Mouse (Mus musculus): Measurements from ENCODE around the gene Gm10837. TPM values are rescaled to one million over a fixed set of nuclear protein-coding genes. Genes with fewer than 3 reads are reported as not detected.

Gm10837 gene
- polyA plus RNA-seq, 1 experiment from 2014 or later: 0.27 TPM

DNA sequence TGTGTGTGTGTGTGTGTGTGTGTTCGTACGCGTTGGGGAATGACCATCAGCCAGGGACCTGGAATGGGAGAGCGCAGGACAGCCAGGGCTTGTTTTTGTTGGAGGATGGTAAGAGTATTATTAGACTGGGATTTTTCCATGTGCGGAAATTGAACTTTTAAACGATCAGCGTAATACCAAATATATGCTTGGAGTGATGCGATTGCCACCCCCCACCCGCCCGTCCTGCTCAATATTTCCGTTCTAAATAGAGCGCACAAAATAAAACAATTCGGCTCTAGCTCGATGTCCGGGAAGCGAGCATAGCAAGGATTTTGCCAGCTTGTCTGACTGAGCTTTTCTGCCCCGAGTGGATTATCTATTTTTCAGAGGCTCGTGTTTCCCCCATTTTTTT lies 13.6 kb upstream of the Gm10837 start:
- no peak for DNase-seq (ENCODE audit: extremely low spot score, low spot score)
- H3K9me3 ChIP-seq: no peaks in the 10 kb centered on the region
- peak overlapping the region; percentile 99 for H3K27ac ChIP-seq
- peak overlapping the region; percentile 86 for H3K4me3 ChIP-seq
- WGBS: under 1% methylated on average over 18 of the region's 18 CpGs
- peaks cover 86% of the 10 kb centered on the region for H3K27me3 ChIP-seq (ENCODE audit: poor library complexity, severe bottlenecking)
- H3K36me3 ChIP-seq (replicated peaks): peaks cover 38% of the 10 kb centered on the region
- peaks cover 80% of the 10 kb centered on the region for H3K4me1 ChIP-seq

- peak overlapping the region; percentile 86 for H3K4me3 ChIP-seq
- peaks cover 38% of the 10 kb centered on the region for H3K36me3 ChIP-seq (replicated peaks)
- no peaks in the 10 kb centered on the region for H3K9me3 ChIP-seq
- peaks cover 81% of the 10 kb centered on the region for H3K4me1 ChIP-seq
- peaks cover 86% of the 10 kb centered on the region for H3K27me3 ChIP-seq (ENCODE audit: poor library complexity, severe bottlenecking)
- H3K27ac ChIP-seq: peak overlapping the region; percentile 99
- DNase-seq (ENCODE audit: extremely low spot score, low spot score): peak; percentile 48
- WGBS: under 1% methylated on average over 20 of the region's 20 CpGs
These were observed 13.1 kb upstream of the Gm10837 start for GRCm38 (mm10) chr14:122477261-122477671.

GRCm38 (mm10) chr14:122477971-122478573 lies 12.3 kb upstream of the Gm10837 start:
- H3K36me3 ChIP-seq (replicated peaks): peaks cover 38% of the 10 kb centered on the region
- DNase-seq (ENCODE audit: extremely low spot score, low spot score): peak; percentile 66
- peak overlapping the region; percentile 99 for H3K27ac ChIP-seq
- H3K27me3 ChIP-seq (ENCODE audit: poor library complexity, severe bottlenecking): peaks cover 86% of the 10 kb centered on the region
- peaks cover 81% of the 10 kb centered on the region for H3K4me1 ChIP-seq
- WGBS: under 1% methylated on average over 9 of the region's 9 CpGs
- H3K9me3 ChIP-seq: no peaks in the 10 kb centered on the region
- peak overlapping the region; percentile 86 for H3K4me3 ChIP-seq

- Histone ChIP-seq H3K4me1 (peaks cover 81% of the 10 kb centered on the region), H3K36me3 (replicated peaks) (peaks cover 38% of the 10 kb centered on the region), H3K27ac (peak overlapping the region; percentile 99), H3K27me3 (ENCODE audit: poor library complexity, severe bottlenecking) (peaks cover 86% of the 10 kb centered on the region), H3K4me3 (peak overlapping the region; percentile 86), H3K9me3 (no peaks in the 10 kb centered on the region)
- under 1% methylated on average over 22 of the region's 22 CpGs for WGBS
- DNase-seq (ENCODE audit: extremely low spot score, low spot score): peak; percentile 68
These were observed 11.8 kb upstream of the Gm10837 start for GRCm38 (mm10) chr14:122478574-122479011.

DNA sequence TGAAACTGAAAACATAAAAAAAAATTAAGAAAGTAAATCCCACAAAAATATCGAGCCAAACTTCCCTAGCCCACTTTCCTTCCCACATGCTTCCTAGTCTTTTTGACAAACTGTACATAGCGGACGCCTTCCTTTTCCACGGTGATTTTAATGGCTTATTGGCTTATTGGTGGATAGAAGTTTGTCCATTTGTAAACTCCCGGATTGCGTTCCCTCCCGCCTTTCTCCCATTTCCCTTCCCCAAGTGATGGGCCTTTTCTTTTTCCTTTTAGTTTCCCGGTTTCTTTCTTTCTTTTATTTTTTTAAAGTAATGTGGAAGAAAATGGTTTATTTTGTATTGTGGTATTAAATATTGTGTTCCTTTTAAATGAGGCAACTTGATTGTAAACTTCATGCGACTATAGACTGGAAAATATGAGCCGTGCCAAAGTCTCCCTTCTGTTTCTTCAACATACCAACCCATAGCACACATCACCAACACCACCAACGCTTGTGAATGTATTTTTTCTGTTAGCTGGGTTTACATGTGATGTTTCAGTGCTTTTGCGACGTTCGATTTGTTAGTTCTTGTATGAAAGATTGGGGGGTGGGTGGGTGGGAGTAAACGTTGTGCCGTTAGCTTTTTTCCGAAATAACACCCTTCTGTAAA lies 10.8 kb upstream of the Gm10837 start:
- H3K4me1 ChIP-seq: peaks cover 81% of the 10 kb centered on the region
- H3K4me3 ChIP-seq: peak overlapping the region; percentile 86
- DNase-seq (ENCODE audit: extremely low spot score, low spot score): peak; percentile 18
- WGBS: 8% methylated on average over 17 of the region's 17 CpGs
- H3K27ac ChIP-seq: peak overlapping the region; percentile 99
- H3K36me3 ChIP-seq (replicated peaks): peaks cover 38% of the 10 kb centered on the region
- peaks cover 87% of the 10 kb centered on the region for H3K27me3 ChIP-seq (ENCODE audit: poor library complexity, severe bottlenecking)
- no peaks in the 10 kb centered on the region for H3K9me3 ChIP-seq

GRCm38 (mm10) chr14:122480355-122480754 lies 10.0 kb upstream of the Gm10837 start:
- 12% methylated on average over 2 of the region's 2 CpGs for WGBS
- Histone ChIP-seq H3K4me1 (peaks cover 82% of the 10 kb centered on the region), H3K9me3 (no peaks in the 10 kb centered on the region), H3K4me3 (peak overlapping the region; percentile 86), H3K36me3 (replicated peaks) (peaks cover 38% of the 10 kb centered on the region), H3K27ac (peak overlapping the region; percentile 99), H3K27me3 (ENCODE audit: poor library complexity, severe bottlenecking) (peaks cover 87% of the 10 kb centered on the region)
- peak; percentile 24 for DNase-seq (ENCODE audit: extremely low spot score, low spot score)

DNA sequence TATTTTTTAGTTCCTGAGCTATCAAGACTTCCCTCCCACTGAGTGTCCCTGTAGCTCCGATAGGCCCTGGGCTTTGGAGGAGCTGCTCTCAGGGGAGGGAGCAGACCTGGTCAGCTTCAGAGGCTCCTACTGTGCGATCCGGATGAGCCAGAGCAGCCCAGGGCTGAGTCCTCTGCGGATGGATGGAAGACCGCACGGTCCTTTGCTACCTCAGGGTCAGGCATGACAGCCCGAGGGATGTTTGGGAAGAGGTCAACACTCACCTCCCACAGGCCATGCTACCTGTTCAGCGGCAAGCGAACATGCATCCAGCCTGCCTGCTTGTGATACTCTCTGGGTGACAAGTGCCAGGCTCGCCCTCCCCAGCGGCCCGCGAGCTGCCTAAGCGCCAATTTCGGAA lies 9.2 kb upstream of the Gm10837 start:
- peak overlapping the region; percentile 86 for H3K4me3 ChIP-seq
- H3K27ac ChIP-seq: peak overlapping the region; percentile 99
- H3K4me1 ChIP-seq: peaks cover 81% of the 10 kb centered on the region

DNA sequence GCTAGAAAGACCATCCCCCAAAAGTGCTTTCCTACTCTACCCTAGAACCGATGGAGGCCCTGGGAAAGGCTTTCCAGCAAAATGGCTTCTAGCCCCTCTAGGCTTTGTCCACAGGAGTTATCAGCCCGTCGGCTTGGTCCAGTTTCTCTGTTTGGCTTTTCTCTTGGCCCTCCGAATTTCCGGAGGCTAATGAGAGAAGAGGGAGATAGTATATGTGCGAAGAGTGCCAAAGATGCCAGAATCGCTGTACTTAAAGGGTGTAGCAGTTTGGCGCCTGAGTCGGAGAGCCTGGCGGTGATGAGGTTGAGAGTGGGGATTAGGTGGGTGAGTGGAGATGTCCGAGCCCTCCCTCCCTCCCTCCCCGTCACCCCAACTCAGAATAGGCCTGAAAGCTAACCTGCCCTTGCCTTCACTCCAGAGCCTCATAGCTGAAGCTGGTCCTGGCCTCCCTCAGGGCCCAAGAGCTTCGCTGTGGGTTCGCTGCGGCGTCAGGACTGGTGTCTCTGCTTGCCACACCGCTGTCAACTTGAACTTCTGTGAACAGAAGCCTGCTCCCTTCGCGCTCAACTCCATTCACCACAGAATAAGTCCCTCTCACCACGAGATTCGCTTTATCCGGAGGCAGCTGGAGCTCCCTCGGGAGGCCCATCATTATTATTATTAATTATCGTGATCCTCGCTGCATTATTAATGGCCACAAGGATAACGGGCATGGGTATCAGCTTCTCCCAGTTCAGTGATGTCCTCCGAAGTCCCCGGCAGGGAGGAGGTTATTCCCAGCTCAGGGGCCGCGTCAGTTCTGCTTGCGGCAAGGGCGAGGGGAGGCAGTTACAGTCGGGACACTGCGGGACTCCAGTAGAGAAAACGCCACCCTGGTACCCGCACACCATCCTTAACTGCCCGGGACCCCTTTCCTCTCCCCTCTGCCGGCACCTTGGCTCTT lies 8.0 kb upstream of the Gm10837 start:
- H3K9me3 ChIP-seq: no peaks in the 10 kb centered on the region
- H3K27ac ChIP-seq: peak overlapping the region; percentile 99
- peaks cover 89% of the 10 kb centered on the region for H3K27me3 ChIP-seq (ENCODE audit: poor library complexity, severe bottlenecking)
- DNase-seq (ENCODE audit: extremely low spot score, low spot score): peak; percentile 71
- H3K4me3 ChIP-seq: peak overlapping the region; percentile 86
- WGBS: under 1% methylated on average over 37 of the region's 38 CpGs
- peaks cover 80% of the 10 kb centered on the region for H3K4me1 ChIP-seq
- peaks cover 22% of the 10 kb centered on the region for H3K36me3 ChIP-seq (replicated peaks)

More for the DNA sequence above, 9.2 kb upstream of the Gm10837 start:
- 3% methylated on average over 15 of the region's 15 CpGs for WGBS
- Histone ChIP-seq H3K9me3 (no peaks in the 10 kb centered on the region), H3K27me3 (ENCODE audit: poor library complexity, severe bottlenecking) (peaks cover 87% of the 10 kb centered on the region), H3K36me3 (replicated peaks) (peaks cover 33% of the 10 kb centered on the region)
- peak; percentile 55 for DNase-seq (ENCODE audit: extremely low spot score, low spot score)

GRCm38 (mm10) chr14:122483024-122483385 lies 7.4 kb upstream of the Gm10837 start:
- H3K4me1 ChIP-seq: peaks cover 83% of the 10 kb centered on the region
- H3K4me3 ChIP-seq: peak overlapping the region; percentile 86
- H3K27me3 ChIP-seq (ENCODE audit: poor library complexity, severe bottlenecking): peaks cover 90% of the 10 kb centered on the region
- H3K9me3 ChIP-seq: no peaks in the 10 kb centered on the region
- WGBS: 2% methylated on average over 5 of the region's 5 CpGs
- H3K36me3 ChIP-seq (replicated peaks): peaks cover 15% of the 10 kb centered on the region
- no peak for DNase-seq (ENCODE audit: extremely low spot score, low spot score)
- peak overlapping the region; percentile 99 for H3K27ac ChIP-seq

GRCm38 (mm10) chr14:122483556-122484421 lies 6.6 kb upstream of the Gm10837 start:
- Histone ChIP-seq H3K27me3 (ENCODE audit: poor library complexity, severe bottlenecking) (peaks cover 90% of the 10 kb centered on the region), H3K4me1 (peaks cover 77% of the 10 kb centered on the region), H3K36me3 (replicated peaks) (peaks cover 8% of the 10 kb centered on the region), H3K9me3 (no peaks in the 10 kb centered on the region), H3K27ac (peak overlapping the region; percentile 99), H3K4me3 (peak overlapping the region; percentile 86)
- DNase-seq (ENCODE audit: extremely low spot score, low spot score): peak; percentile 41
- 2% methylated on average over 18 of the region's 18 CpGs for WGBS

DNA sequence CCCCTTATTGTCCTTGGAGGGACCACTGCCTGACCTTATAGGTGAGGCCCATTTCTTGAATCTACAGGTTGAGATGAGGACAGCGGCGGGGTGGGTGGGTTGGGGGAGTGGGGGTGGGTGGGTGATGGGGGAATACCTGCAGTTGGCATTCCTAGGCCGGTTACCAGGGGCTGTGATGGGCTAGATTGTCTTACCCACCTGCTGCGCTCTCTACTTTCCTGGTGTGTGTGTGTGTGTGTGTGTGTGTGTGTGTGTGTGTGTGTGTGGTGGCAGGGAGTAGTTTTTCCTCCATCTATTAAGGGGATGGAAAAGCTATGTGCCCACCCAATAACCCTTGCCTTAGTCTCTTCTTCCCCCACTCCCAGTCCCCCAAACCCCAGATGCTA lies 5.9 kb upstream of the Gm10837 start:
- H3K27ac ChIP-seq: peak overlapping the region; percentile 99
- peak overlapping the region; percentile 86 for H3K4me3 ChIP-seq
- H3K27me3 ChIP-seq (ENCODE audit: poor library complexity, severe bottlenecking): peaks cover 94% of the 10 kb centered on the region
- peaks cover 80% of the 10 kb centered on the region for H3K4me1 ChIP-seq
- H3K36me3 ChIP-seq (replicated peaks): peaks cover 3% of the 10 kb centered on the region; the same call in 1 of the 2 replicates
- WGBS: 7% methylated on average over 4 of the region's 4 CpGs
- no peaks in the 10 kb centered on the region for H3K9me3 ChIP-seq
- no peak for DNase-seq (ENCODE audit: extremely low spot score, low spot score)

All from forebrain, embryonic 10.5 days (tissue).